Mouse (Mus musculus): ENCODE measurements at regions not wholly inside any gene's neighbourhood (a gene's known extent, or its start where the extent isn't known, plus 50 kb on each side); places are given as distances from the start of the nearest gene placed in this dataset.

GRCm38 (mm10) chr3:100737660-100738059, 52.4 kb upstream of the Man1a2 start:
- H3K27me3 ChIP-seq (ENCODE audit: insufficient read depth, poor library complexity, severe bottlenecking): no peaks in the 10 kb centered on the region
- 91% methylated on average over 7 of the region's 7 CpGs for WGBS
- no peak for DNase-seq (ENCODE audit: low spot score)
- no peaks in the 10 kb centered on the region for H3K9me3 ChIP-seq
- H3K4me3 ChIP-seq: no peak overlapping the region
- no peaks in the 10 kb centered on the region for H3K36me3 ChIP-seq
- peaks cover 6% of the 10 kb centered on the region; the same call in 1 of the 2 replicates for H3K4me1 ChIP-seq (replicated peaks)
- H3K27ac ChIP-seq: no peak overlapping the region

- H3K27me3 ChIP-seq (ENCODE audit: insufficient read depth, poor library complexity, severe bottlenecking): no peaks in the 10 kb centered on the region
- DNase-seq (ENCODE audit: low spot score): no peak
- no peak overlapping the region for H3K4me3 ChIP-seq
- peaks cover 6% of the 10 kb centered on the region; the same call in 1 of the 2 replicates for H3K4me1 ChIP-seq (replicated peaks)
- no peak overlapping the region for H3K27ac ChIP-seq
- 86% methylated on average over 3 of the region's 3 CpGs for WGBS
- no peaks in the 10 kb centered on the region for H3K9me3 ChIP-seq
- no peaks in the 10 kb centered on the region for H3K36me3 ChIP-seq
These were observed 51.2 kb upstream of the Man1a2 start for GRCm38 (mm10) chr3:100736539-100736938.
